Mouse (Mus musculus): ENCODE data around the gene Wdr72. TPM values are rescaled to one million over a fixed set of nuclear protein-coding genes. Genes with fewer than 3 reads are reported as not detected.

The Wdr72 gene
- under 1 TPM in 1 of 2 experiments, not detected in 1; 0.07 TPM for total RNA-seq (2021)
- long read RNA-seq, result 0 reads

GRCm38 (mm10) chr9:74109761-74110460 lies at the start of gene Wdr72:
TSS of gene Wdr72 (plus strand) at chr9:74110356.
- no peak for DNase-seq (ENCODE audit: low spot score in 2 of 2)

- DNase-seq (ENCODE audit: low spot score in 2 of 2), result no peak
These were observed 43.9 kb upstream of the Wdr72 start for GRCm38 (mm10) chr9:74066278-74066677.

DNA sequence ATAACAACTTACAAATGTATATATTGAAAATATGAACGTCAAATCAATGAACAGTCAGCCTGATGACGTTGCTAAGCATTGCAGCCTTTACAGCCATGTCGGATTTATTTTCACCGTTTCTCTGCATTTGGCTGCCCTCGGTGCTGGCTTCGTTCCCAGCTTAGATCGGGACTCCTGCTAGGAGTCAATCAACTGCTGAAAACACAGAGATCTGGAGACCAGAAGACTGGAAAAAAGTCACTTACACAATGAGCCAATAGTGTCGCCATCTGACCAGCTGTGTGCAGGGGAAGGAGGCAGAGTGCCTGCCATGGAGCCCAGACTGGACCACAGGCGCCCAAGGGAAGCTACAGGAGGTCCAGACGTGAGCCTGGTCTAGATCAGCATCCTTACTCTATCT lies 43.4 kb upstream of the Wdr72 start:
- DNase-seq (ENCODE audit: low spot score in 2 of 2), result no peak

DNA sequence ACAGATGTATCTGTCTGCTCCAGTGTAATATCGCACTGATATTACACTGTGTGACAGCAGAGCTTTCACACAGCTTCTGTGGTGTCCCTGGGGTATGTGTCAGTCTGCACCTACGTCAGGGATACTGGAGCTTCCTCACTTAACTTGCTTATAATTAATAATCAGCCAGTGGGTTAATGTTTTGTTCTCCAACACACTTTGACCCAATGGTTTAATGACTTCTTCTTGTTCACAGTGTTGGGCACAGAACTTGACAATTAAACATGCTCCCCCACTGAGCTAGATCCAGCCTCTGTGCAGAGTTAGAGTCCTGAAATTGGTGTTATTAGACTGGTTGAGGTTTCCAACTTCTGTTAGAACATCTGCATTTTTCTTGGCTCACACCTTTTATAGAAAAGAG lies 34.2 kb upstream of the Wdr72 start:
- DNase-seq (ENCODE audit: low spot score in 2 of 2), result no peak

- DNase-seq (ENCODE audit: low spot score in 2 of 2), result peak in 1 of 2 experiments; percentile 14
These were observed 31.7 kb upstream of the Wdr72 start for GRCm38 (mm10) chr9:74078458-74078857.

- DNase-seq (ENCODE audit: low spot score in 2 of 2), result no peak
These were observed 29.9 kb upstream of the Wdr72 start for GRCm38 (mm10) chr9:74080241-74080640.

- no peak for DNase-seq (ENCODE audit: low spot score in 2 of 2)
These were observed 8.6 kb upstream of the Wdr72 start for GRCm38 (mm10) chr9:74101591-74101990.

- DNase-seq (ENCODE audit: low spot score in 2 of 2), result no peak
These were observed 7.5 kb upstream of the Wdr72 start for GRCm38 (mm10) chr9:74102615-74103014.

- DNase-seq (ENCODE audit: low spot score in 2 of 2), result no peak
These were observed 283 bp downstream of the Wdr72 start for GRCm38 (mm10) chr9:74110461-74110816.

- DNase-seq (ENCODE audit: low spot score in 2 of 2), result no peak
These were observed 2.4 kb downstream of the Wdr72 start for GRCm38 (mm10) chr9:74112526-74112925.

- DNase-seq (ENCODE audit: low spot score in 2 of 2), result no peak
These were observed 16.1 kb downstream of the Wdr72 start for GRCm38 (mm10) chr9:74126222-74126621.

DNA sequence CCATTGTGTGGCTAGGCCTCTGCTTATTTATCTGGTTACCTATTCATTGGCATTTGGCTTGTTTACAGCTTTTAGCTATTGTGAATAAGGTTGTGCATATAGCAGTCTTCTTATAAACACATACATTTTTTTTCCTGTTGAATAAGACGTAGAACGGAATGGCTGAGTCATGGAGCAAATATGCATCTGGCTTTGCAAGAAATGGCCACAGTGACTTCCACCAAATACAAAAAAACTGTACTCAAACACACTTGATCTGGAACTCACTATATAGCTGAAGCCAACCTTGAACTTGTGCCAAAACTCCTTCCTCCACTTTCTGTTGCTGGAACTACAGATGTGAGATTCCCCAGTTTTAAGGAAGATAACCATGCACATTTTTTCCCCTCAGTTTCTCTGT lies 23.9 kb downstream of the Wdr72 start:
- no peak for DNase-seq (ENCODE audit: low spot score in 2 of 2)

DNA sequence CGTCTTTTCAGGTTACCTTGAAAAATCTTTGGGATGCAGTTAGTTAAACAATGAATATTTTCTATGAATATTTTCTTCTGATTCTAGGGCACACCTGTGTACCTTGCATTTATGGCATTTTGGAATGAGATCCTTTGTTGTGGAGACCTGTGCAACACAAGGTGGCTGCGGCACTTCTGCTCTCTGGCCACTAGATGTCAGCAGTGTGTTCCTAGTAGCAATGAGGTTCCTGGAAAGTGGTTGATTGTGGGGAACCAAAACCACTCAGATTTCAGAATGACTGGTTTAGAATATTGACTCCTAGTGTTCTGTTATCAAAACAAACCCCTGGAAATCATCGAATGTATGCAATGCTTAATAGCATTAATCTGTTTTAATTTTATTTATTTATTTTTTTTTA lies 31.7 kb downstream of the Wdr72 start:
- DNase-seq (ENCODE audit: low spot score in 2 of 2), result peak; percentile 41 to 85

DNA sequence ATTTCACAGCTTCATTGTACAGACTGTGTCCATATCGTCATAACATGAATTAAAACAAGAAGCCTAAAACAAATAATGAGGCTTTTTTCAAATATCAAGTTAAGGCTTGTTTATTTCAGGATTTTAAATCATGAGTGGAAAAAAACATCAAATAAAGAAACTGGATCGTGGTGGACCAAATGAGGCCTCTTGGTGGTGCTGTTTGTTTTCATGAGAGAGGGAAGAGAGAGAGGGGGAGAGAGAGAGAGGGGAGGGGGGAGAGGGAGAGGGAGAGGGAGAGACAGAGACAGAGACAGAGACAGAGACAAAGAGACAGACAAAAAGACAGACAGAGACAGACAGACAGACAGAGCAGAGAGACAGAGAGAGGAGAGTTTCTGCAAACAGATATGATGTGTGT lies 32.5 kb downstream of the Wdr72 start:
- no peak for DNase-seq (ENCODE audit: low spot score in 2 of 2)

- DNase-seq (ENCODE audit: low spot score in 2 of 2), result no peak
These were observed 35.0 kb downstream of the Wdr72 start for GRCm38 (mm10) chr9:74145203-74145602.

DNA sequence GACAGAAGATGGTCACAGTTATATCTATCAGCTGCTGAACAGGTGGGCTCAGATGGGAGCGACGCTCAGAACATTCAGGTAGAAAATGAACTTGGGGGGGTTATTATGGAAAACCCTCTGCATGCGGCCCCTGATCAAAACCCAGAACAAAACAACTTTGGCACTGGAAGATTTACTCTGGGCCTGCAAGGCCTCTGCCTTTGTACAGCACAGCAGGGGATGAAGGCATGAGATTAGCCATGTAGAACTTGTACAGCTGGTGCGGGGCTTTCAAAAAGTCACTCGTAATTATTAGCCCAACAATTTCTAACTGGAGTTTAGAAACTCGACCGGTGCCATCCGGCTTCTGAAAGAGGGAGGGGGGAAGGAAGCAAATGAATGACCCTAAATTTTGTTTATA lies 38.1 kb downstream of the Wdr72 start:
- no peak for DNase-seq (ENCODE audit: low spot score in 2 of 2)

DNA sequence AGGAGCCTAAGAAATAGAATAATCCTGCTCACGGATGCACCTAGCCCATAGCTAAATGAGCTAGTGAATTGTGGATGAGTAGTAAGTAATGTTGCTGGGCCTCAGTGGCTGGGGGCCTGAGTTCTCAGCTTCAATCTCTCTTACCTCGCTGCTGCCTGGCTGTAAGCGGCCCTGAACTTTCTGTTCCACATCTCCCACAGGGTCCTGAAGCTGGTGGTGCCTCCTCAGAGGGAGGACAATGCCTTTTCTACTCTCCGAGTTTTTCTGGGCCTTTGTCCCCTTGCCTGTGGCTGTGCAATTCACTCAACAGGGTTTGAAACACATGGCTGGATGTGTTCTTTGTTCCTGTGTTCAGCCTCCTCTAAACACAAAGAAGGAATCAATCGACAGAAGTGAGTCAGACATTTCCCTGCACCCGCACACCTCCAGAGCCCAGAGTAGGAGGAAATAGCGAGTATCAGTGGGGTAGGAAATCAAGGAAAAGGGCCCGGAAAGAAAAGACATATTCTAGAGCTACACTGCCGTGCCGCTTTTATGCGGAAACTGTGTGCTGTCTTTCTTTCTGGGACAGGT lies 50.3 kb downstream of the Wdr72 start:
- DNase-seq (ENCODE audit: low spot score in 2 of 2), result no peak

DNA sequence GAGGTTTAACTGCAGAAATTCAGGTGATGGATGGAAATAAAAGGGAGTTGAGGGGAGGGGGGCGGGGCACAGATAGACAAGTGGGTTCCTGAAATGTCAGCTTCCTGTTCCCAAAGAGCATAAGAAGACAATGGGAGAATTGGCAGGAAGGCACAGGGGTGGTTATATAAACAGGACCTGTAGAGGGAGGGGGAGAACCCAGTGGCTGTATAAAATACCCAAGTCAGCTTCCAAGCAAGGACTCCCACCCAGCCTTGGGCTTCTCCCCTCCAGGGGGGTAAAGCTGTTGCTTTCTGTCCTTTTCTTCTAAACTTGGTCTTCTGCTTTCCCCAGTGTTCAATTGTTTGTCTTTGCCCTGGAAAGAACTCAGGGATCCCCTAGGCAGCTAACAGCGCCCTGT lies 55.5 kb downstream of the Wdr72 start:
- DNase-seq (ENCODE audit: low spot score in 2 of 2), result no peak

- peak in 1 of 2 experiments; percentile 11 for DNase-seq (ENCODE audit: low spot score in 2 of 2)
These were observed 59.7 kb downstream of the Wdr72 start for GRCm38 (mm10) chr9:74169904-74170303.

DNA sequence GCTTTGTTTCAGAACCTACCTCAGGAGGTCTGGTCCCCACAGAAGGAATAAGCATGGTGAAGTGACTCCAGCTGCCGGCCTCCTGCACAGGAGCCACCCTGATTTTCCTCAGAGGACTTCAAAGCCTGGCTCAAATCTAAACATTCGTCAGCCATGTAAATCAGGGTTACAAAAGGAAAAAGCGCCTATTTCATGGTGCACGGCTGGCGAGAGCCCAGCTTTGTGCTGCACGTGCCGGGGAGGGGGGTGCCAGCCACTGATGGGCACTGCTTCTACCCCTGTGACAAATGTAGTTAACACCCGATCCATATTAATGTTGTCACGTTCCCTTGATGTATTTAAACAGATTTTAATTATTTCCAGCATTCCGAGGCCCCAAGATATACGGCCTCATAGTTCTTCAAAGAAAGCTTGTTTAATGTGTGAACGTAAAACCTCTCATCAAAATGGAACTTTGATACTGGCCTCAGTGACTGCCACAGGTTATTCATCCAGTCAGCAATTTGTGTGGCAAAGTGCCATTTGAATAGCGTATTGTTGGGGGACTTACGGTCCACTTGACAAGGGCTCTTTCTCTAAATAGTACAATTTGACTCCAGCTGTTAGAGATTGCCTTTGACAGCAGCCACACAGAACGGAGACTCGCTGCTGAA lies 76.7 kb downstream of the Wdr72 start:
- no peak for DNase-seq (ENCODE audit: low spot score in 2 of 2)

- DNase-seq (ENCODE audit: low spot score in 2 of 2), result no peak
These were observed 77.4 kb downstream of the Wdr72 start for GRCm38 (mm10) chr9:74187401-74188029.

GRCm38 (mm10) chr9:74194898-74195297 lies 84.7 kb downstream of the Wdr72 start:
- no peak for DNase-seq (ENCODE audit: low spot score in 2 of 2)
